20 mouse cellular contexts compared by ENCODE assay signal in the genomic region with DNA sequence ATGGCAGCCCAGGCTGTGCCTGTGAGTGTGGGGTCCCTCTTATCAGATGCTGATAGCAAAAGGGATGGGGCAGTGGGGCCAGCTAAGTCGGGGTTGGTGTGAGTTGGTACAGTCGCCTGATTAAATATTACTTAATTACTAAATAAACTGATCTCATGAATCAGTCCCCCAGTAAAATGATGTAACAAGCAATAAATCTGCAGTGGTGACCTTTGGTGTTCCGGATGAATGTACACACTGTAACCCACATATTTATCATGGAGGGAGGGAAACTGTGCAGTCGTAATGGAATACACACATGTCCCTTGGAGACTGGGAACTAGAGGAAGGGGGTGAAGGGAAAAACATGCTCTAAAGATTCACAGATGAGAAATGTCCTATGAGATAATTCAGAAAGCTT. TPM values are rescaled to one million over a fixed set of nuclear protein-coding genes. Genes with fewer than 3 reads are reported as not detected.
DNase-seq lines count a peak whose midpoint lies in the region; ATAC-seq and TF ChIP-seq lines count a peak whose summit lies in the region.
"Had no signal": no experiment of that assay in that cellular context is flagged by ENCODE, and none has a peak within 500 bp of the region (broad histone marks: within the 10 kb centered on the region; RNA-seq: fewer than 3 reads in every experiment).

No protein-coding gene starts in this region.

- no peak overlapping the region for H3K4me3 ChIP-seq in kidney, embryonic 16.5 days (ENCODE audit: low read length)
- H3K4me3 ChIP-seq in intestine, embryonic 16.5 days (ENCODE audit: low read length): no peak overlapping the region
- peak overlapping the region; percentile 15; the same call in 1 of the 2 replicates for H3K4me3 ChIP-seq in small intestine, adult 2 months (ENCODE audit: low read depth, low read length)
- H3K4me3 ChIP-seq: embryonic facial prominence, embryonic 15.5 days; erythroblast, embryonic 14.5 days; forebrain, embryonic 10.5 days; hindbrain, embryonic 13.5 days had no signal

- peak overlapping the region; percentile 7; the same call in 1 of the 2 replicates for H3K27ac ChIP-seq in kidney, embryonic 16.5 days (ENCODE audit: low read length)
- peak overlapping the region; percentile 82 for H3K27ac ChIP-seq in intestine, embryonic 16.5 days (ENCODE audit: low read length)
- H3K27ac ChIP-seq in small intestine, adult 2 months (ENCODE audit: insufficient read depth, low read depth, low read length): peak overlapping the region; percentile 87
- H3K27ac ChIP-seq: embryonic facial prominence, embryonic 15.5 days; forebrain, embryonic 10.5 days; hindbrain, embryonic 13.5 days; hindbrain, postnatal 0 days had no signal

- no peak for TF ChIP-seq CTCF in small intestine, adult 2 months (IDR thresholded peaks at IDR 0.05; ENCODE audit: extremely low read depth, insufficient read length, insufficient replicate concordance, low read depth, low read length)

- ATAC-seq in kidney, embryonic 16.5 days (ENCODE audit: low FRiP score, low TSS enrichment): peak; percentile 20; the same call in 1 of the 2 replicates
- ATAC-seq in intestine, embryonic 16.5 days: peak; percentile 77
- no peak for ATAC-seq in frontal cortex, adult (ENCODE audit: low TSS enrichment)
- ATAC-seq: forebrain, embryonic 14.5 days; hindbrain, postnatal 0 days had no signal

- DNase-seq in kidney, adult 8-10 months: no peak
- no peak for DNase-seq in adrenal gland, postnatal 36 days
- DNase-seq in frontal cortex, postnatal 25 days (ENCODE audit: low spot score in 2 of 2): no peak
- DNase-seq: adrenal gland, adult 8-10 months; cerebellum, adult 11 months; cerebellum, adult 8-10 months; cerebellum, postnatal 14 days; embryo, embryonic 11 days; gastrocnemius, postnatal 14 days; heart, postnatal 14 days had no signal

- H3K27me3 ChIP-seq in kidney, embryonic 16.5 days (ENCODE audit: insufficient read depth, low read length): no peaks in the 10 kb centered on the region
- H3K27me3 ChIP-seq in intestine, embryonic 16.5 days (replicated peaks; ENCODE audit: control insufficient read depth, insufficient read depth, low read length): no peaks in the 10 kb centered on the region
- no peaks in the 10 kb centered on the region for H3K27me3 ChIP-seq in small intestine, adult 2 months (ENCODE audit: control insufficient read depth, insufficient read depth, low read length)
- H3K27me3 ChIP-seq: embryonic facial prominence, embryonic 15.5 days; hindbrain, embryonic 13.5 days had no signal

- H3K4me1 ChIP-seq in kidney, embryonic 16.5 days (ENCODE audit: insufficient read depth, low read length): peaks cover 33% of the 10 kb centered on the region
- peaks cover 43% of the 10 kb centered on the region for H3K4me1 ChIP-seq in intestine, embryonic 16.5 days (ENCODE audit: control insufficient read depth, insufficient read depth, low read length)
- H3K4me1 ChIP-seq in small intestine, adult 2 months (ENCODE audit: control insufficient read depth, insufficient read depth, insufficient read length, low read length): peaks cover 26% of the 10 kb centered on the region

- WGBS in kidney, embryonic 16.5 days: 32% methylated on average over 4 of the region's 4 CpGs
- WGBS in intestine, embryonic 16.5 days: 56% methylated on average over 4 of the region's 4 CpGs
- 28% methylated on average over 4 of the region's 4 CpGs for WGBS in small intestine, adult 2 months

- TF ChIP-seq POLR2A in small intestine, adult 2 months (IDR thresholded peaks at IDR 0.05; ENCODE audit: low read depth, low read length): no peak

- no peaks in the 10 kb centered on the region for H3K36me3 ChIP-seq in kidney, embryonic 16.5 days (ENCODE audit: insufficient read depth, low read length)
- H3K36me3 ChIP-seq in intestine, embryonic 16.5 days (ENCODE audit: control insufficient read depth, insufficient read depth, low read length): no peaks in the 10 kb centered on the region
- no peaks in the 10 kb centered on the region for H3K36me3 ChIP-seq in small intestine, adult 2 months (ENCODE audit: control insufficient read depth, insufficient read depth, low read length)
- H3K36me3 ChIP-seq: embryonic facial prominence, embryonic 15.5 days; forebrain, embryonic 10.5 days; hindbrain, embryonic 13.5 days had no signal

- H3K4me2 ChIP-seq in kidney, embryonic 16.5 days (replicated peaks; ENCODE audit: low read depth, low read length): no peak overlapping the region
- H3K4me2 ChIP-seq in intestine, embryonic 16.5 days (ENCODE audit: low read depth, low read length): no peak overlapping the region
- H3K4me2 ChIP-seq: embryonic facial prominence, embryonic 15.5 days; hindbrain, embryonic 13.5 days had no signal

- no peak overlapping the region for H3K9ac ChIP-seq in kidney, embryonic 16.5 days (replicated peaks; ENCODE audit: low read length)
- H3K9ac ChIP-seq in intestine, embryonic 16.5 days (ENCODE audit: low read depth, low read length): no peak overlapping the region
- H3K9ac ChIP-seq: embryonic facial prominence, embryonic 15.5 days; hindbrain, embryonic 13.5 days had no signal

- H3K9me3 ChIP-seq in kidney, embryonic 16.5 days (ENCODE audit: low read length): no peaks in the 10 kb centered on the region
- no peaks in the 10 kb centered on the region for H3K9me3 ChIP-seq in intestine, embryonic 16.5 days (ENCODE audit: control insufficient read depth, low read length)
- H3K9me3 ChIP-seq: embryonic facial prominence, embryonic 15.5 days; forebrain, embryonic 10.5 days; hindbrain, embryonic 13.5 days had no signal

RNA-seq across cellular contexts. Expression of a gene that starts 38.6 kb away (rescaled TPM):
- polyA plus RNA-seq in kidney, embryonic 16.5 days (2015; fragmentation: Nextera tagmentation; extraction: Ambion mirVana): 32.8 and 33.4 TPM in 2 replicates
- 28.0 and 28.2 TPM in 2 replicates for polyA plus RNA-seq in intestine, embryonic 16.5 days (2015; fragmentation: Nextera tagmentation; extraction: Ambion mirVana)
- polyA plus RNA-seq in small intestine, adult 2 months (2012; rRNA removed): 6.6 and 26.7 TPM in 2 replicates
- 10 to 100 TPM; 42.6 to 82.9 TPM for total RNA-seq in adrenal gland, postnatal 36 days (2021)
- polyA plus RNA-seq: erythroblast, embryonic 14.5 days had no signal

Comparison
In these comparisons a context has a peak if more than half of its experiments do, and no peak if none do; other contexts are left out.
1. H3K27ac ChIP-seq: peak in every context shown above with its lines; median percentile 87 in small intestine, adult 2 months; 82 in intestine, embryonic 16.5 days; 7 in kidney, embryonic 16.5 days.